Mouse (Mus musculus): ENCODE data around the gene Proser2.

Gene Proser2

DNA sequence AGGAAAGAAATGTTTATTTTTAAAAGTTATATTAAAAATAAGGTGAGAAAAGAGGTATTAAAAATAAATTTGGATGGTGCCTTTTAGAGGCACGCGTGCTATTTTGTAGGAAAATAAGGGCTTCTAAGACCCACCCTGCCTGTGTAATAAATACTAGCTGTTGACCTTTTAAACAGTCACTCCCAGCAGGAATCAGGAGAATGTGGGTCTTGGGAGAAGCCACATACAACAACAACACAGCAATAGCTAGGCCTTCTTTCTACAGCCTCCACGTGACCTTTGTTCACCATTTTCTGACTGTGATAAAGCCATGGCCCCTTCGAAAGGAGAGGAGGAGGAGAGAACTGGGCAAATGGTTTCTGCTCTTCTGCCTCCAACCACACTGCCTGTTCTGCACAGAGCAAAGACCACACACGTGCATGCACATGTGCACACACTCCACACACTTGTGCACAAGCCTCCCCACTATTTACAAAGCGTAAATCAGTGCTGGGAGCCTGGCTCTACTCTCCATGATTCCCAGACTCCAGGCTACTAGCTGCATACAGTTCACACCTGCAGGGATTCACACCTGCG lies 57.2 kb downstream of the Proser2 start:
- no peak for DNase-seq (ENCODE audit: low spot score in 2 of 2)

- no peak for DNase-seq (ENCODE audit: low spot score in 2 of 2)
These were observed 58.2 kb downstream of the Proser2 start for GRCm38 (mm10) chr2:6071598-6072440.

- DNase-seq (ENCODE audit: low spot score in 2 of 2), result no peak
These were observed 59.1 kb downstream of the Proser2 start for GRCm38 (mm10) chr2:6070925-6071324.

DNA sequence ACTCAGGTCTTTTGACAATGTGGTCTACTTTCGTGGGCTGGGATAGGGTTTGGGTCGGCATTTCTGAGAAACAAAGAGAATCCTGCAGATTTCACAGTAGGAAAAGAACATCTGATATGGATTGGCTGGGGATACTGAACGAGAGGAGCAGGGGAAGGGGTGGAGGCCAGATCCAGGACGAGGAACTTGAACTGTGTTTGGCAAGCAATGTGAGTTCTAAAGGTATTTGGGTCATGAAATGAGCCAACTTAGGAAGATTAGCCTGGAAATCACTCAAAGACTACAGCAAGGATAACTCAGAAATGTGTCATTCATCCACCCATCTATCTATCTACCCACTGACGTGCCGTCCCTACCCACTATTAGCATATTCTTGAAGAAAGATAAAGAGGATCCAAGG lies 62.7 kb downstream of the Proser2 start:
- DNase-seq (ENCODE audit: low spot score in 2 of 2), result no peak

DNA sequence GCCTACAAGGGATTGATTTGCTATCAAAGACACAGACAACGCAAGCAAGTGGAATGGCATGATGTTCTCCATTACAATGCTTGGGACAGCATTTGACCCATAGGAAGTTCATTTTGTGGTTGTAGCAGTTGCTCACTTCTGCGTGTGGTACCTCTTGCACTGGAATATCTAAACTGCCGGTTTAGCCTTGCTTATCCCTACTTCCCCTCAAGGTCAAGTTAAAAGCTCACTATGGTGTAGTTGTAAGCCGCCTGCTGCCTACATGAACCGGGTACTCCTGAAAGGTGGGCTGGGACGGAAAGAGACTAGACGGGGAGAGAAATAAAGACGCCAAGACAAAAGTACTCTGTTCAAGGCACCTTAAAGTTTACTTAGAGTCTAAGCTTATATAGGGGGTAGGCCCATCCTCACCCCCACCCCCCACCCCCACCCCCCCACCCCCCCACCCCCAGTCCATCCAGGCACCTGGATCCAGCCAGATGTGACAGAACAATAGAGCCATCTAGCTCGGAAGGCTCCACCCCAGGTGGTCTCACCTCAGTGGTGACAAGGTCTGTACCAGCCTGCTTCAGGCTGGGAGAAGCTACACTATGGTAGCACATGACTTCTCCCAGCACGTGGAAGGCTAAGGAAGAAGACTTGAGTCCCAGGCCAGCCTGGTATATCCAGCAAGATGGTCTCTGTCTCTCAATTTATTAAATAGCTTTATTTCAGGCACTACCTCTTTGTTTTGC lies 69.8 kb downstream of the Proser2 start:
- no peak for DNase-seq (ENCODE audit: low spot score in 2 of 2)

DNA sequence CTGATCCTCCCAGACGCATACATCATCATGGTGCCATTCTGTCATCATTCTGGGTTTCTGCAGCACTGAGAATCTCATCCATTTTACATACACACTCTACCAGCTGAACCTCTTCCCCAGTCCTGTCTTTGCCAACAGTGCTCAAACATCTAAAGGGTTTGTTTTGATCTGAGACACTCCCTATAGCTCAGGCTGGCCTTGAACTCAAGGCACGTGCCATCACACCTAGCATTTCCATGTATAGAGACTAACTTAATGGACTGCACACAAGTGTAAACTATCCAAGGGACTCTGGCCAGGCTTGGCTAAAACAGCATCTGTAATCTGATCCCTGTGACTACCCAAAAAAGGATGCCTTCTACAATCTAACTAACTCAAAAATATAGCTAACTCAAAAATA lies 70.7 kb downstream of the Proser2 start:
- DNase-seq (ENCODE audit: low spot score in 2 of 2), result no peak

DNA sequence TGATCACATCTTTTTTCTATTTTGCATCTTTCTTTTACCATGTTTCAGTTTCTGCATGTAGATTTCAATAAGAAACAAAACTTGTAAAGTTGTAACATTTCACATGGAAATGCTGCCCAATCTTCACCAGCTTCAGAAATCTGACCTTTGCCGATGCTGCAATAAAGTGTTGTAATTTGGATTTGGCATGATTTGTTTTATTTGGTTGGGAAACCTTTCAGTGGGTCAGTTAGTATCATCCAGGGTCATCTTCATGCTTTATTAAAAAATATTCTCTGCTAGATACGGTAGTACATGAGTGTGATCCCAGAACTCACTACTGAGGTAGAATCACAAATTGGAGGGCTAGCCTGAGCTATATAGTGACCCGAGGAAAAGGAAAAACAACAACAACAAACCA lies 73.5 kb downstream of the Proser2 start:
- no peak for DNase-seq (ENCODE audit: low spot score in 2 of 2)

- DNase-seq (ENCODE audit: low spot score in 2 of 2), result no peak
These were observed 74.5 kb downstream of the Proser2 start for GRCm38 (mm10) chr2:6055466-6055865.

- DNase-seq (ENCODE audit: low spot score in 2 of 2), result no peak
These were observed 81.0 kb downstream of the Proser2 start for GRCm38 (mm10) chr2:6049018-6049417.

- no peak for DNase-seq (ENCODE audit: low spot score in 2 of 2)
These were observed 81.4 kb downstream of the Proser2 start for GRCm38 (mm10) chr2:6048570-6048969.

All from spleen, postnatal 14 days (tissue).